Comparison of ENCODE assay signal across 16 mouse cellular contexts in the genomic region with DNA sequence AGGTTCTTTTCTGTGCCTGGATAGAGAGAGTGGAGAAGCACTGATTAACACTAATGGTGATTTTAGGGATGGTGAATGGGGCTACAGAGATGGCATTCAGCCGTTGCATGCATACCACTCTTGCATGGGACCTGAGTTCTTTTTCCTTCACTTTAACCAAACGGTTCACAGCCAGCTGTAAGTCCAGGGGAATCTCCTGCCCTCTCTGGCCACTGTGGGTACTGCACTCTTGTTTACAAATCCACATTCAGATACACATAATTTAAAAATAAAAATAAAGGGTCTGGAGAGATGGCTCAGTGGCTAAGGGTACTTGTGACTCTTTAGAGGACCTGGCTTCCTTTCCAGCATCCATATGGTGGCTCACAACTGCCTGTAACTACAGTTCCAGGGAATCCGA. TPM values are rescaled to one million over a fixed set of nuclear protein-coding genes. Genes with fewer than 3 reads are reported as not detected.
A peak's percentile ranks its signal among the peaks of the same experiment; 100 is the strongest.
DNase-seq lines count a peak whose midpoint lies in the region; TF ChIP-seq lines count a peak whose summit lies in the region.
"Had no signal": no experiment of that assay in that cellular context is flagged by ENCODE, and none has a peak within 500 bp of the region (broad histone marks: within the 10 kb centered on the region; RNA-seq: fewer than 3 reads in every experiment).

No protein-coding gene starts in this region.

- no peak overlapping the region for H3K27ac ChIP-seq in layer of hippocampus, adult 2 months
- H3K27ac ChIP-seq: embryonic facial prominence, embryonic 12.5 days; forebrain, embryonic 12.5 days; heart, embryonic 13.5 days; hindbrain, embryonic 14.5 days; limb, embryonic 12.5 days had no signal

- no peak overlapping the region for H3K4me3 ChIP-seq in layer of hippocampus, adult 2 months
- H3K4me3 ChIP-seq: embryonic facial prominence, embryonic 12.5 days; forebrain, embryonic 12.5 days; heart, embryonic 13.5 days; limb, embryonic 12.5 days had no signal

- no peak for DNase-seq in layer of hippocampus, adult 2 months (ENCODE audit: low spot score in 2 of 2)
- DNase-seq in layer of hippocampus, adult 9-10 months (ENCODE audit: low spot score) = no peak
- DNase-seq in thymus, postnatal 4 days = peak; percentile 50
- no peak for DNase-seq in thymus, postnatal 0 days (ENCODE audit: low spot score)
- peak; percentile 75 for DNase-seq in R1 (ENCODE audit: low read depth, low spot score)
- no peak for DNase-seq in spleen, adult 18-20 months
- DNase-seq in ovary, postnatal 10 days (ENCODE audit: low spot score) = no peak
- DNase-seq: adrenal gland, adult 2 months; cerebellum, postnatal 36 days; gastrocnemius, postnatal 14 days; right cerebral cortex, postnatal 25 days had no signal

- peak; percentile 64 for TF ChIP-seq CTCF in layer of hippocampus, adult 2 months (conservative IDR thresholded peaks at IDR 0.05)

RNA-seq across cellular contexts. Expression of a gene that starts 39.8 kb away (rescaled TPM):
- total RNA-seq in layer of hippocampus, adult 2 months (2021) = 10 to 100 TPM; 24.6 to 28.8 TPM
- polyA plus RNA-seq in thymus, postnatal 0 days (2015; fragmentation: Nextera tagmentation; extraction: Ambion mirVana) = 15.3 and 17.1 TPM in 2 replicates

Comparison
In these comparisons a context has a peak if more than half of its experiments do, and no peak if none do; other contexts are left out.
1. DNase-seq: peak in thymus, postnatal 4 days (single experiment) and R1 (single experiment); none in layer of hippocampus, adult 2 months (0 of 2), layer of hippocampus, adult 9-10 months (single experiment), thymus, postnatal 0 days (single experiment), spleen, adult 18-20 months (0 of 2) and ovary, postnatal 10 days (single experiment).